Mouse (Mus musculus) CH12.LX (cell line): ENCODE measurements around the gene Sestd1. TPM values are rescaled to one million over a fixed set of nuclear protein-coding genes. Genes with fewer than 3 reads are reported as not detected.

Source experiments
- DNase-seq: peaks from one replicate; pipeline ENCODE4 v3.0.0-alpha.2; 2013; ENCODE audit errors: extremely low read depth
- H3K27ac ChIP-seq: 2 replicates; pipeline ENCODE4 v1.5.1; 2012; ENCODE audit warnings: low read depth, mild to moderate bottlenecking, control low read depth, moderate library complexity; ENCODE audit not compliant: insufficient read depth
- H3K27me3 ChIP-seq: replicated peaks from 2 replicates; pipeline ENCODE3; 2012; ENCODE audit warnings: inconsistent platforms
- H3K36me3 ChIP-seq, 2 experiments: replicated peaks in 1 of 2; 2 replicates each; pipeline versions ENCODE3 to v1.6.1; 2012; ENCODE audit warnings: inconsistent platforms in 1 of 2, low read length in 1 of 2, mild to moderate bottlenecking in 1 of 2, mixed read lengths in 1 of 2, moderate library complexity in 1 of 2; ENCODE audit not compliant: control insufficient read depth in 1 of 2, insufficient read depth in 1 of 2
- H3K4me1 ChIP-seq, 2 experiments: 2 replicates each; pipeline ENCODE4 v1.6.1; 2012; ENCODE audit warnings: inconsistent platforms in 1 of 2, moderate library complexity in 1 of 2; ENCODE audit not compliant: insufficient read depth in 2 of 2, control insufficient read depth in 1 of 2
- H3K4me2 ChIP-seq: 2 replicates; pipeline ENCODE4 v1.6.1; 2012; ENCODE audit warnings: low read depth, mild to moderate bottlenecking, control low read depth; ENCODE audit not compliant: poor library complexity, insufficient read depth, severe bottlenecking
- H3K4me3 ChIP-seq, 3 experiments: fragments of 150-350 bp in 1 of 3; sonication (generic) in 1 of 3; replicated peaks in 1 of 3; 2 replicates each; pipeline versions ENCODE3 to v1.5.1; 2011 to 2012; ENCODE audit warnings: low read depth in 2 of 3, low read length in 2 of 3, mild to moderate bottlenecking in 2 of 3, moderate library complexity in 2 of 3, control low read depth in 1 of 3, improper control_type of control experiment in 1 of 3, inconsistent platforms in 1 of 3, mixed read lengths in 1 of 3; ENCODE audit not compliant: poor library complexity in 1 of 3
- H3K79me2 ChIP-seq: replicated peaks from 2 replicates; pipeline ENCODE4 v1.6.1; 2012; ENCODE audit warnings: mild to moderate bottlenecking, moderate library complexity; ENCODE audit not compliant: control insufficient read depth, poor library complexity, insufficient read depth, severe bottlenecking; ENCODE audit errors: extremely low read depth
- H3K9ac ChIP-seq: 2 replicates; pipeline ENCODE4 v1.6.1; 2012; ENCODE audit warnings: low read depth, mild to moderate bottlenecking, control low read depth, moderate library complexity; ENCODE audit not compliant: insufficient read depth
- H3K9me3 ChIP-seq: replicated peaks from 2 replicates; pipeline ENCODE3; 2012; ENCODE audit warnings: low read length, inconsistent platforms, mixed read lengths
- CHD1 ChIP-seq: IDR thresholded peaks from 2 replicates; pipeline ENCODE4 v1.6.1; 2012; ENCODE audit warnings: low read depth, low read length, improper control_type of control experiment, inconsistent platforms
- CHD2 ChIP-seq: IDR thresholded peaks from 2 replicates; pipeline ENCODE4 v1.6.1; 2011; ENCODE audit warnings: low read length, improper control_type of control experiment
- CTCF ChIP-seq, 2 experiments: IDR thresholded peaks in 1 of 2; conservative IDR thresholded peaks in 1 of 2; 2 replicates each; pipeline ENCODE4 v1.5.1; 2011 to 2012; ENCODE audit warnings: low read depth in 2 of 2, low read length in 2 of 2, improper control_type of control experiment in 1 of 2, inconsistent platforms in 1 of 2, mild to moderate bottlenecking in 1 of 2, moderate library complexity in 1 of 2
- ELF1 ChIP-seq: IDR thresholded peaks from 2 replicates; pipeline ENCODE4 v1.6.1; 2014; ENCODE audit warnings: low read depth, mild to moderate bottlenecking, inconsistent platforms, low read length, improper control_type of control experiment
- MAFK ChIP-seq: IDR thresholded peaks from 2 replicates; pipeline ENCODE4 v1.6.1; 2011; ENCODE audit warnings: low read length, improper control_type of control experiment; ENCODE audit not compliant: insufficient replicate concordance
- MAZ ChIP-seq: IDR thresholded peaks from 2 replicates; pipeline ENCODE4 v1.6.1; 2012; ENCODE audit warnings: low read depth, mild to moderate bottlenecking, inconsistent platforms, low read length, improper control_type of control experiment, moderate library complexity
- NELFE ChIP-seq: IDR thresholded peaks from 2 replicates; pipeline ENCODE4 v1.6.1; 2011; ENCODE audit warnings: low read depth, low read length, improper control_type of control experiment
- NRF1 ChIP-seq: IDR thresholded peaks from 2 replicates; pipeline ENCODE4 v1.6.1; 2014; ENCODE audit warnings: low read depth, mild to moderate bottlenecking, inconsistent platforms, low read length, improper control_type of control experiment, moderate library complexity
- POLR2A ChIP-seq: IDR thresholded peaks from 2 replicates; pipeline ENCODE4 v1.6.1; 2011; ENCODE audit warnings: low read depth, mild to moderate bottlenecking, improper control_type of control experiment, low read length
- POLR2AphosphoS2 ChIP-seq: IDR thresholded peaks from 2 replicates; pipeline ENCODE4 v1.6.1; 2011; ENCODE audit warnings: low read depth, low read length, improper control_type of control experiment
- RAD21 ChIP-seq: IDR thresholded peaks from 2 replicates; pipeline ENCODE4 v1.6.1; 2011; ENCODE audit warnings: low read depth, mild to moderate bottlenecking, low read length, improper control_type of control experiment, moderate library complexity
- SMC3 ChIP-seq: IDR thresholded peaks from 2 replicates; pipeline ENCODE4 v1.6.1; 2011; ENCODE audit warnings: low read depth, low read length, improper control_type of control experiment
- dilution Hi-C: fragments of 300-500 bp; cut with MboI; formaldehyde crosslinking; loops from 2 replicates; pipeline ENCODE4 v1.14.3; 2020; ENCODE audit warnings: low sequenced_read_pairs; ENCODE audit not compliant: extremely low pct_unique_long_range_greater_than_20kb, extremely low pct_ligation_motif_present
- in situ Hi-C: fragments of 300-500 bp; cut with MboI; formaldehyde crosslinking; loops from 3 replicates; pipeline ENCODE4 v1.14.3; 2019; ENCODE audit warnings: low sequenced_read_pairs, low pct_ligation_motif_present, low pct_unique_long_range_greater_than_20kb, mixed read lengths
- polyA plus RNA-seq: library from polyadenylated mRNA; unstranded; fragments of >175 nt; gene quantifications from 2 replicates; pipeline ENCODE4 v1.2.1, GENCODE M21; 2012; ENCODE audit warnings: low read depth; ENCODE audit not compliant: insufficient read length
- total RNA-seq, 2 experiments: library from RNA; depleted of rRNA; stranded (reverse); fragments of 300-350 nt in 1 of 2; fragments of >200 nt in 1 of 2; gene quantifications; 2 replicates each; pipeline ENCODE4 v1.2.3; 2012 to 2014

The Sestd1 gene
- total and polyA plus RNA-seq, 3 experiments = not detected

GRCm38 (mm10) chr2:77174313-77174712, 106.1 kb downstream of the Sestd1 start:
- Histone ChIP-seq H3K79me2 (no peaks in the 10 kb centered on the region), H3K4me2 (no peak overlapping the region), H3K36me3 (no peaks in the 10 kb centered on the region), H3K4me3 (no peak overlapping the region), H3K9me3 (peaks cover 60% of the 10 kb centered on the region), H3K27me3 (no peaks in the 10 kb centered on the region), H3K9ac (no peak overlapping the region), H3K4me1 (no peaks in the 10 kb centered on the region), H3K27ac (no peak overlapping the region)
- dilution Hi-C loops = no loop called here
- TF ChIP-seq CHD1 = no peak
- DNase-seq = no peak
- in situ Hi-C loops = no loop called here

GRCm38 (mm10) chr2:77173821-77174220, 106.6 kb downstream of the Sestd1 start:
- Histone ChIP-seq H3K79me2 (no peaks in the 10 kb centered on the region), H3K9me3 (peaks cover 64% of the 10 kb centered on the region), H3K9ac (no peak overlapping the region), H3K4me2 (no peak overlapping the region), H3K4me3 (no peak overlapping the region), H3K36me3 (no peaks in the 10 kb centered on the region), H3K27me3 (no peaks in the 10 kb centered on the region), H3K27ac (no peak overlapping the region), H3K4me1 (no peaks in the 10 kb centered on the region)
- TF ChIP-seq CHD2 (no peak), NRF1 (no peak), ELF1 (no peak), NELFE (no peak), CTCF (conservative IDR thresholded peaks at IDR 0.05 in 1 of 2, IDR thresholded peaks at IDR 0.05 in 1 of 2; ENCODE audit: low read depth in 2 of 2, low read length in 2 of 2) (no peak), CHD1 (no peak), SMC3 (no peak), POLR2AphosphoS2 (no peak)
- no peak for DNase-seq
- dilution Hi-C loops = no loop called here
- in situ Hi-C loops = no loop called here

GRCm38 (mm10) chr2:77173366-77173765, 107.0 kb downstream of the Sestd1 start:
- no peaks in the 10 kb centered on the region for H3K79me2 ChIP-seq
- in situ Hi-C loops (no loop called here), dilution Hi-C loops (no loop called here)
- DNase-seq = no peak
- H3K4me2 ChIP-seq = no peak overlapping the region
- H3K36me3 ChIP-seq = no peaks in the 10 kb centered on the region
- H3K4me3 ChIP-seq = no peak overlapping the region
- no peaks in the 10 kb centered on the region for H3K4me1 ChIP-seq
- no peak overlapping the region for H3K27ac ChIP-seq
- H3K9me3 ChIP-seq = peaks cover 63% of the 10 kb centered on the region
- no peaks in the 10 kb centered on the region for H3K27me3 ChIP-seq
- TF ChIP-seq MAZ (no peak), MAFK (no peak), CHD1 (no peak), POLR2AphosphoS2 (no peak), POLR2A (no peak), RAD21 (no peak)
- H3K9ac ChIP-seq = no peak overlapping the region
